Mouse (Mus musculus): Measurements from ENCODE around the gene Ppat. TPM values are rescaled to one million over a fixed set of nuclear protein-coding genes. Genes with fewer than 3 reads are reported as not detected.
"Not testable (repeated sequence)": the region's sequence is repeated elsewhere in the genome, so short reads cannot be mapped to it uniquely, and the experiment has no call there.

Gene Ppat
- polyA plus RNA-seq, 1 experiment, result 12.9 TPM

DNA sequence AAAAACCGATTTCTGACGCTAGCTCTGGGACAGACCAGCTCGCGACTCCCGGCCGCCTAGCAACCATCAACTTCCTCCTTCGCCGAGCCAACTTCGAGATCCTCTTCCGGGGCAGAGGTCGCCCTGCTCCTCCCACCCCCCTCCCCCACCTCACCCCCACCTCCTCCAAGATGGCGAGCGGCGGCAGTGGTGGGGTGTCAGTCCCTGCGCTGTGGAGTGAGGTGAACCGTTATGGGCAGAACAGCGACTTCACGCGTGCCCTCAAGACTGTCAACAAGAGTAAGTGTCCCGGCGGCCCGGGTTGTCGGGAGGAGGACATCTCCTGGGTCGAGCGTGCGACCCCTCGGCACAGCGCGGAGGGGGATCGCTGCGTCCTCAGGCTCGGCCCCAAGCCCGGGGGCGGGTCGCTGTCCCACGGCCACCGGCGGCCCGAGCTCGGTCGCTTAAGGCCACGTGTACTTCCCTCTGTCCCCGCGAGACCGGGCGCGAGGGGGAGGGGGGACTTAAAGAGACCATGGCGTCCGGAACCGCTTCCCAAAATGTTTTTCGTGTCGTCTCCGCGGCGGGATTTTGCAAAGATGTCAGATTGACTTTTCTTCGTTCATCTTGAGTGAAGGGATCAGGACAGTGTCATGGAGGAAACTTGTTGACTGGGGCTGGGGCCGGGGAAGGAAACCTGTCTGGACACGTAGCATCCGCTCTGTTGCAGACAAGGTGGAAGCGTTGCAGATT, 23.3 kb upstream of the Ppat start, which contains the start of gene Srp72:
Gene Srp72 (plus strand): TSS at position 130 of the 732 bp plus-strand sequence.
- peak; percentile 85 for DNase-seq
- Histone ChIP-seq H3K36me3 (ENCODE audit: control insufficient read depth, insufficient read depth, low read length) (peaks cover 5% of the 10 kb centered on the region; the same call in 1 of the 2 replicates), H3K27me3 (replicated peaks; ENCODE audit: control insufficient read depth, insufficient read depth, low read length) (no peaks in the 10 kb centered on the region), H3K4me3 (ENCODE audit: insufficient read depth, low read depth, low read length) (peak within 1 kb of the TSS; percentile 97), H3K27ac (ENCODE audit: insufficient read depth, low read depth, low read length) (peak within 1 kb of the TSS; percentile 94), H3K4me1 (ENCODE audit: control insufficient read depth, insufficient read depth, low read length) (peaks cover 8% of the 10 kb centered on the region; the same call in 1 of the 2 replicates)
- TF ChIP-seq CTCF (conservative IDR thresholded peaks at IDR 0.05; ENCODE audit: insufficient read depth, insufficient read length, low read depth, low read length), result no peak
- no peak for TF ChIP-seq POLR2A (IDR thresholded peaks at IDR 0.05; ENCODE audit: low read depth, low read length)
- under 1% methylated on average over 60 of the region's 60 CpGs for WGBS

DNA sequence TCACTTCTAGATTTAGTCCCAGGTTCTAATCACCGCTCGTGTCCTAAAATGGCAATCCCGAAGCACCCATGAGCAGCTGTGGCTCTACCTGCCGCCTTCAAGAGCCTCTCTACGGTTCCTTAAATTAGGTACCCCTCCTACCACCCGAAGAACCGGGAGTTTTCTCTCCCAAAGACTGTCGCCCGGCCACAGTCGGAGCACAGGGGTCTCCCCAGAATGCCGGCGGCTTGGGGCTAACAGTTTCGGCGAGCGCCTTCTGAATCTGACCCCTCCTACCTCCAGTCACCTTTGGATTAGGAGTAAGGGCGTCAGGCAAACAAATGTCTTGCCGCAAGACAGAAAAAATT, 22.8 kb upstream of the Ppat start:
- no peak for DNase-seq
- H3K27me3 ChIP-seq (replicated peaks; ENCODE audit: control insufficient read depth, insufficient read depth, low read length), result no peaks in the 10 kb centered on the region
- H3K36me3 ChIP-seq (ENCODE audit: control insufficient read depth, insufficient read depth, low read length), result peaks cover 4% of the 10 kb centered on the region; the same call in 1 of the 2 replicates
- no peak for TF ChIP-seq POLR2A (IDR thresholded peaks at IDR 0.05; ENCODE audit: low read depth, low read length)
- TF ChIP-seq CTCF (conservative IDR thresholded peaks at IDR 0.05; ENCODE audit: insufficient read depth, insufficient read length, low read depth, low read length), result no peak
- H3K4me3 ChIP-seq (ENCODE audit: insufficient read depth, low read depth, low read length), result peak overlapping the region; percentile 97
- H3K4me1 ChIP-seq (ENCODE audit: control insufficient read depth, insufficient read depth, low read length), result peaks cover 11% of the 10 kb centered on the region; the same call in 1 of the 2 replicates
- 0 out of 2 replicates have a peak overlapping the region, but pooled peaks have one; percentile 8 for H3K27ac ChIP-seq (ENCODE audit: insufficient read depth, low read depth, low read length)
- 1% methylated on average over 17 of the region's 17 CpGs for WGBS

DNA sequence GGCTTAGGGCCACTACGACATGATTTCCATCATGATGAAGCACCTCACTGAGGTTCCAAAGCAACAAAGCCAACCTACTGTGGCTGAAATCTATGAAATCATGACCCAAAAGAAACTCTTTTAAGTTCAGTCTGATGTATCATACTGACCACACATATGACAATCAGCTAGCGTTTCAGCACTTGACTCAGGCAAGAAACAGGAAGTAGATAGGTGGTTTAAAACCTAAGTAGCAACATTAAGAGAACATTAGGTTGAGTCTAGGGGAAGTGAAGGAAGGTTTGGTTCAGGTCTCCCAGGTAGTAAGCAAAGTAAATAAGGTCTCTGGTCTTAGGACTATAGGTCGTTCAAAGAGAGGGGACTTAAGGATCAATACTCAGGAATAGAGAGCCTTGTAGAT, 22.1 kb upstream of the Ppat start:
- Histone ChIP-seq H3K4me1 (ENCODE audit: control insufficient read depth, insufficient read depth, low read length) (peaks cover 18% of the 10 kb centered on the region), H3K36me3 (ENCODE audit: control insufficient read depth, insufficient read depth, low read length) (peaks cover 5% of the 10 kb centered on the region; the same call in 1 of the 2 replicates), H3K27me3 (replicated peaks; ENCODE audit: control insufficient read depth, insufficient read depth, low read length) (no peaks in the 10 kb centered on the region), H3K27ac (ENCODE audit: insufficient read depth, low read depth, low read length) (no peak overlapping the region), H3K4me3 (ENCODE audit: insufficient read depth, low read depth, low read length) (peak overlapping the region; percentile 97)
- DNase-seq, result no peak
- TF ChIP-seq CTCF (conservative IDR thresholded peaks at IDR 0.05; ENCODE audit: insufficient read depth, insufficient read length, low read depth, low read length), result no peak
- no peak for TF ChIP-seq POLR2A (IDR thresholded peaks at IDR 0.05; ENCODE audit: low read depth, low read length)
- WGBS, result 54% methylated on average over 3 of the region's 3 CpGs

DNA sequence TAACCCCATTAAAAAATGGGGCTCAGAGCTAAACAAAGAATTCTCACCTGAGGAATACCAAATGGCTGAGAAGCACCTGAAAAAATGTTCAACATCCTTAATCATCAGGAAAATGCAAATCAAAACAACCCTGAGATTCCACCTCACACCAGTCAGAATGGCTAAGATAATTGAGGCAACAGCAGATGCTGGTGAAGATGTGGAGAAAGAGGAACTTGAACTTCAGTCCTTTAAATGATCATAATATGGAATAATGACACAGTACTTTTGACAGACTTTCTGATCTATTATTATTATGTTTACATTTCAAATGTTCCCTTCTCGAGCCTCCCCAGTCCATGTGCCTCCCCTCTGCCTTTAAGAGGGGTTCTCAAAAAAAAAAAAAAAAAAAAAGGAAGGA, 19.7 kb upstream of the Ppat start:
- Histone ChIP-seq H3K4me1 (ENCODE audit: control insufficient read depth, insufficient read depth, low read length) (peaks cover 18% of the 10 kb centered on the region), H3K36me3 (ENCODE audit: control insufficient read depth, insufficient read depth, low read length) (peaks cover 12% of the 10 kb centered on the region)
- H3K27me3 ChIP-seq (replicated peaks; ENCODE audit: control insufficient read depth, insufficient read depth, low read length); DNase-seq; H3K27ac ChIP-seq (ENCODE audit: insufficient read depth, low read depth, low read length); H3K4me3 ChIP-seq (ENCODE audit: insufficient read depth, low read depth, low read length): not testable (repeated sequence)
- WGBS, result 77% methylated on average over 1 of the region's 1 CpGs

DNA sequence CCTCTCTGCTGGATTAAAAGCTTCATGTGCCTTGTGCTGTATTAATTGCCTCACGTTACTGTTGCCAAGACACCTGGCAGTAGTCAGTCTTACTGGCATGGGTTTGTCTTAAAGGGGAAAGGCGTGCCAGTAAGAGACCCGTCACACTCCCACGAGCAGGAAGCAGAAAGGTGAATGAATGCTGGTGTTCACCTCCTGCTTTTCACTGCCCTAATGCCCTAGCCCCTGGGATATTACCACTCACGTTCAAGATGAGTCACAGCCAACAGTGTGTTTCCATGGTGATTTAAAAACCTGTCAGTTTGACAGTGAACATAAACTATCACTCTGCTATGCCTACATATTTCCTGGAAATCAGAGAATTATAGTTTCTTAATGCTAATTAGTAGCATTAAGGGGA, 17.9 kb upstream of the Ppat start:
- Histone ChIP-seq H3K4me3 (ENCODE audit: insufficient read depth, low read depth, low read length) (no peak overlapping the region), H3K27ac (ENCODE audit: insufficient read depth, low read depth, low read length) (no peak overlapping the region), H3K36me3 (ENCODE audit: control insufficient read depth, insufficient read depth, low read length) (peaks cover 14% of the 10 kb centered on the region), H3K4me1 (ENCODE audit: control insufficient read depth, insufficient read depth, low read length) (peaks cover 14% of the 10 kb centered on the region), H3K27me3 (replicated peaks; ENCODE audit: control insufficient read depth, insufficient read depth, low read length) (no peaks in the 10 kb centered on the region)
- DNase-seq, result peak; percentile 55
- TF ChIP-seq CTCF (conservative IDR thresholded peaks at IDR 0.05; ENCODE audit: insufficient read depth, insufficient read length, low read depth, low read length) (no peak), POLR2A (IDR thresholded peaks at IDR 0.05; ENCODE audit: low read depth, low read length) (no peak)
- 31% methylated on average over 5 of the region's 5 CpGs for WGBS

DNA sequence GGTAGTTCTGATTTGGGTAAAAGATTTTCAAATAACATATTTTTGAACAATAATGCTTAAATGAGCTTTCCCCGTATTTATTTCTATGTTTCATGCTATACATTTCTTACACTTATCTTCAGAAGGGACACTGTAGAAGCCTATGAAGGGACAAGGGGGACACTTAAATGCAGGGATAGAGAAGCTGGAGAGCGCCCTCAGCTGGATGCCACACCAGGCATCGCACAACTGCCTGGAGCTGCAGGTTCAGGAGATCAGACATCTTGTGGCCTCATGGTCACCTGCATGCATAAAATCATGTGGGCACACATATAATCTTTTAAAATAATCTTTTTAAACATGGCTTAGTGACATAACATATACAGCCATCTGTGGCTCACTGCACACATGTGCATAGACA, 13.3 kb upstream of the Ppat start:
- DNase-seq, result no peak
- Histone ChIP-seq H3K4me1 (ENCODE audit: control insufficient read depth, insufficient read depth, low read length) (peaks cover 11% of the 10 kb centered on the region), H3K4me3 (ENCODE audit: insufficient read depth, low read depth, low read length) (no peak overlapping the region), H3K36me3 (ENCODE audit: control insufficient read depth, insufficient read depth, low read length) (peaks cover 19% of the 10 kb centered on the region), H3K27ac (ENCODE audit: insufficient read depth, low read depth, low read length) (no peak overlapping the region), H3K27me3 (replicated peaks; ENCODE audit: control insufficient read depth, insufficient read depth, low read length) (no peaks in the 10 kb centered on the region)
- WGBS, result 87% methylated on average over 3 of the region's 3 CpGs
- TF ChIP-seq CTCF (conservative IDR thresholded peaks at IDR 0.05; ENCODE audit: insufficient read depth, insufficient read length, low read depth, low read length) (peak; percentile 48), POLR2A (IDR thresholded peaks at IDR 0.05; ENCODE audit: low read depth, low read length) (no peak)

DNA sequence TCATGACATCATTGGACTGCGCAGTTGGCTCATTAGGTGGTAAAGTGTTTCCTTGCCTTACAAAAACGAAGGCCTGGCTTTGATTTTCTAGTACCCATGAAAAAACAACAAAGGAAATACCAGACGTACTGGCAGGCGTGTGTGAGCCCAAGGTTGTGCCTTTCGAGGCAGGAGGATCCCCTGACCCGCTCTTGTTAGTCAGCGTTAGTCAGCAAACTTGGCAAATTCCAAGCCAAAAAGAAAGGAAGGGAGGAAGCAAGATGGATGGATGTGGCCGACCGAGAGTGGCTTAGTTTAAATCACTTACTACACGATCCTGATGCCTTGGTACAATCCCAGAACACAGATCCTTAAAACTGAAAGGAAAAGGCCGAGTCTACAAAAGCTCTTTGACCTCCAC, 11.2 kb upstream of the Ppat start:
- no peak for TF ChIP-seq CTCF (conservative IDR thresholded peaks at IDR 0.05; ENCODE audit: insufficient read depth, insufficient read length, low read depth, low read length)
- no peak for TF ChIP-seq POLR2A (IDR thresholded peaks at IDR 0.05; ENCODE audit: low read depth, low read length)
- peaks cover 20% of the 10 kb centered on the region for H3K36me3 ChIP-seq (ENCODE audit: control insufficient read depth, insufficient read depth, low read length)
- WGBS, result 74% methylated on average over 11 of the region's 11 CpGs
- no peak for DNase-seq
- no peak overlapping the region for H3K4me3 ChIP-seq (ENCODE audit: insufficient read depth, low read depth, low read length)
- no peaks in the 10 kb centered on the region for H3K27me3 ChIP-seq (replicated peaks; ENCODE audit: control insufficient read depth, insufficient read depth, low read length)
- H3K27ac ChIP-seq (ENCODE audit: insufficient read depth, low read depth, low read length), result no peak overlapping the region
- H3K4me1 ChIP-seq (ENCODE audit: control insufficient read depth, insufficient read depth, low read length), result peaks cover 3% of the 10 kb centered on the region
